Mouse (Mus musculus) forebrain, embryonic 13.5 days (tissue): Measurements from ENCODE around the gene Kmt5a. TPM values are rescaled to one million over a fixed set of nuclear protein-coding genes. Genes with fewer than 3 reads are reported as not detected.

Source experiments
- ATAC-seq: fragments of 200-750 bp; cut with Nextera tagmentation; 2 replicates; pipeline ENCODE4 v1.8.0; 2017
- H3K27ac ChIP-seq: fragments of 300-500 bp; sonication (generic); 2 replicates; pipeline ENCODE4 v1.5.1; 2015; ENCODE audit warnings: inconsistent platforms, mild to moderate bottlenecking, moderate library complexity
- H3K27me3 ChIP-seq: fragments of 300-500 bp; sonication (generic); 2 replicates; pipeline ENCODE4 v1.6.1; 2015; ENCODE audit warnings: mild to moderate bottlenecking, inconsistent platforms
- H3K36me3 ChIP-seq: fragments of 300-500 bp; sonication (generic); 2 replicates; pipeline ENCODE4 v1.6.1; 2015; ENCODE audit warnings: mild to moderate bottlenecking, inconsistent platforms; ENCODE audit not compliant: poor library complexity, severe bottlenecking
- H3K4me1 ChIP-seq: fragments of 300-500 bp; sonication (generic); 2 replicates; pipeline ENCODE4 v1.6.1; 2015; ENCODE audit warnings: inconsistent platforms
- H3K4me2 ChIP-seq: fragments of 300-500 bp; sonication (generic); 2 replicates; pipeline ENCODE4 v1.6.1; 2015; ENCODE audit warnings: inconsistent platforms, mild to moderate bottlenecking, moderate library complexity
- H3K4me3 ChIP-seq: fragments of 300-500 bp; sonication (generic); 2 replicates; pipeline ENCODE4 v1.5.1; 2015; ENCODE audit warnings: mild to moderate bottlenecking, inconsistent platforms
- H3K9ac ChIP-seq: fragments of 300-500 bp; sonication (generic); 2 replicates; pipeline ENCODE4 v1.6.1; 2015; ENCODE audit warnings: mild to moderate bottlenecking, inconsistent platforms
- H3K9me3 ChIP-seq: fragments of 300-500 bp; sonication (generic); replicated peaks from 2 replicates; pipeline ENCODE4 v1.6.1; 2016; ENCODE audit warnings: inconsistent platforms
- WGBS: fragments of 180-500 bp; shearing (Covaris S2); methylation state at CpG from one replicate; pipeline ENCODE4 v1.1.7; 2015; 5-methylcytosine and 5-hydroxymethylcytosine counted together
- polyA plus RNA-seq: library from polyadenylated mRNA; unstranded; fragments of >200 nt; fragmentation: Nextera tagmentation; extraction: Ambion mirVana; gene quantifications from 2 replicates; pipeline ENCODE4 v1.2.1, GENCODE M21; 2015

The Kmt5a gene
- polyA plus RNA-seq = 30.0 and 30.6 TPM in 2 replicates

DNA sequence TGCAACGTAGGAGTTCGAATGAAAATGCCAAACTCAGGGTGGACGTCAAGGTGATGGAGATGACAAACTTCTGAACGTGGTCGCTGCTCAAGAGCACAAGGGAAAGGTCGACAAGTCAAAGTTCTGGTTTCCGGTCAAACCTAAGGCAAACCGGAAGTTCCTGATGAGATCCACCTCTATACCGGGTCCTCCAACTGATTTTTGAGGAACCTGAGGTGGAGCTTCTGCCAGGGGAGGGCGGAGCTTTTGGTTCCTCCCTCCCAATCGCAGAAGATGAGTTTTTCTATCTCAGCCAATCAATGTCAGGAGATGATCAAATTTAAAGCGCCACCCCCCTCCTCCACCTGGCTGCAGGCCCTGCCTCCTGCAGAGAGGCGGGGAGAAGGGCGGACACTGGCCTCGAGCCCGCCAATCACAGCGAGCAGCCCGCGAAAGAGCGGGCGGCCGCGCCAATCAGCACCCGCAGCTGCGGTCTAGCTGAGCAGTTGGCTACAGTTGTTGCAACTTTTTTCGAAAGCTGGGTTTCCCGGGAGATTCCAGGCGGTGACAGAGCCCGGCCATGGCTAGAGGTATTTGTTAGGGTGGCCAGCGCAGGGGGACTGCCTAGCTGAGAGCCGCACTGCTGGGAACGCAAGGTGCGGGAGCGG, at the start of gene Kmt5a:
Gene Kmt5a (plus strand): TSS at position 484 of the 647 bp plus-strand sequence.
- WGBS = under 1% methylated on average over 34 of the region's 34 CpGs
- Histone ChIP-seq H3K27me3 (peaks cover 3% of the 10 kb centered on the region; the same call in 1 of the 2 replicates), H3K9me3 (no peaks in the 10 kb centered on the region), H3K4me3 (peak within 1 kb of the TSS; percentile 77), H3K4me2 (peak within 1 kb of the TSS; percentile 98), H3K27ac (peak within 1 kb of the TSS; percentile 91), H3K36me3 (no peaks in the 10 kb centered on the region), H3K4me1 (peaks cover 11% of the 10 kb centered on the region), H3K9ac (peak within 1 kb of the TSS; percentile 84)
- ATAC-seq = peak; percentile 97

- Histone ChIP-seq H3K4me1 (no peaks in the 10 kb centered on the region), H3K27me3 (no peaks in the 10 kb centered on the region), H3K27ac (no peak overlapping the region), H3K4me2 (no peak overlapping the region), H3K4me3 (no peak overlapping the region), H3K9ac (no peak overlapping the region), H3K9me3 (no peaks in the 10 kb centered on the region), H3K36me3 (peaks cover 86% of the 10 kb centered on the region)
- WGBS = 98% methylated on average over 4 of the region's 4 CpGs
- no peak for ATAC-seq
Measured at GRCm38 (mm10) chr5:124392412-124392811, 47.3 kb upstream of the Kmt5a start.

DNA sequence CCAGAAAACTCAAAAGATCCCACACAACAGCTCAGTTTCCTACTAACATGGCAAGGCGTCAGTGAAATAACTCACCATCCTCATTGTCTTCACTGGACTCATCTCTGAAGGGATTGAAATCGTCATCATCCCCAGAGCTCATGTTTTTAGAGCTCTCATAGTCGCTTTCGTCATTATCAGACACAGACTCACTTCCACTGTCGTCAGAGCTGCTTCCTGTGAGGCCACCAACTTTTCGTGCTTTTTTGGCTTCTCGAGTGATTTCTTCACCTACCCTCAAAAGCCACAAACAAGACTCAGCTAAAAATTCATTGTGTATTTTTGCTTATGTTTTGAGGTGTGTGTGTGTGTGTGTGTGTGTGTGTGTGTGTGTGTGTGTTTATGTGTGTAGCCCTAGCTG, 46.0 kb upstream of the Kmt5a start:
- Histone ChIP-seq H3K9me3 (no peaks in the 10 kb centered on the region), H3K4me1 (no peaks in the 10 kb centered on the region), H3K27me3 (no peaks in the 10 kb centered on the region), H3K4me3 (no peak overlapping the region), H3K36me3 (peaks cover 88% of the 10 kb centered on the region), H3K4me2 (no peak overlapping the region), H3K27ac (no peak overlapping the region), H3K9ac (no peak overlapping the region)
- 96% methylated on average over 7 of the region's 7 CpGs for WGBS
- ATAC-seq = no peak

GRCm38 (mm10) chr5:124410808-124411207, 28.9 kb upstream of the Kmt5a start:
- Histone ChIP-seq H3K9ac (no peak overlapping the region), H3K36me3 (peaks cover 66% of the 10 kb centered on the region), H3K4me2 (no peak overlapping the region), H3K4me3 (no peak overlapping the region), H3K9me3 (no peaks in the 10 kb centered on the region), H3K4me1 (no peaks in the 10 kb centered on the region), H3K27me3 (no peaks in the 10 kb centered on the region), H3K27ac (no peak overlapping the region)
- WGBS = 80% methylated on average over 3 of the region's 3 CpGs
- ATAC-seq = no peak

DNA sequence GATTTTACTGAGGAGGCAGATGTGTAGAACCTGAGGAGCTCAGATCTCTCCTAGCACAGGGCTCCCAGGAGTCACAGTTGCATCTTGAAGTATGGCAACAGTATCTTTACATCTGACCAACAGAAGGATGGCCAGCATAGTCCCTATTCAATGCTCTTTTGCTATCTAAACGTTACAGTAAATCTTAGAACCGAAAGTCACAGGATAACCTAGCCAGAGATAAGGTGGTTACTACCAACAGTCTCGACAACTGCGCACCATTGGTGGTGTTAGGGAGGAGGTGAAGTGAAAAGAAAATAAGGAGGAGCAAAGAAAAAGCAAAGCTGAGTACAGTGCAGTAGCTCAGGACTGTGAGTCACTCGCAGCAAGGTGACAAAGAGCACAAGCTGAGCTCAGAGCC, 27.6 kb upstream of the Kmt5a start:
- no peak overlapping the region for H3K4me3 ChIP-seq
- 92% methylated on average over 5 of the region's 5 CpGs for WGBS
- no peak overlapping the region for H3K27ac ChIP-seq
- no peaks in the 10 kb centered on the region for H3K27me3 ChIP-seq
- no peaks in the 10 kb centered on the region for H3K4me1 ChIP-seq
- H3K9ac ChIP-seq = no peak overlapping the region
- no peak overlapping the region for H3K4me2 ChIP-seq
- no peak for ATAC-seq
- H3K9me3 ChIP-seq = no peaks in the 10 kb centered on the region
- H3K36me3 ChIP-seq = peaks cover 55% of the 10 kb centered on the region

- ATAC-seq = no peak
Measured at GRCm38 (mm10) chr5:124418903-124419302, 20.8 kb upstream of the Kmt5a start.

GRCm38 (mm10) chr5:124421786-124422185, 17.9 kb upstream of the Kmt5a start:
- 94% methylated on average over 2 of the region's 2 CpGs for WGBS
- Histone ChIP-seq H3K36me3 (peaks cover 17% of the 10 kb centered on the region), H3K27ac (no peak overlapping the region), H3K9me3 (no peaks in the 10 kb centered on the region), H3K4me3 (no peak overlapping the region), H3K9ac (no peak overlapping the region), H3K4me1 (peaks cover 21% of the 10 kb centered on the region), H3K4me2 (no peak overlapping the region), H3K27me3 (no peaks in the 10 kb centered on the region)
- no peak for ATAC-seq

More at GRCm38 (mm10) chr5:124418903-124419302, 20.8 kb upstream of the Kmt5a start:
- 95% methylated on average over 2 of the region's 2 CpGs for WGBS
- H3K4me3 ChIP-seq = no peak overlapping the region
- H3K36me3 ChIP-seq = peaks cover 17% of the 10 kb centered on the region
- H3K27me3 ChIP-seq = no peaks in the 10 kb centered on the region
- H3K27ac ChIP-seq = no peak overlapping the region
- H3K9me3 ChIP-seq = no peaks in the 10 kb centered on the region
- H3K4me2 ChIP-seq = no peak overlapping the region
- no peak overlapping the region for H3K9ac ChIP-seq
- peaks cover 8% of the 10 kb centered on the region for H3K4me1 ChIP-seq

- Histone ChIP-seq H3K27me3 (no peaks in the 10 kb centered on the region), H3K4me1 (peaks cover 21% of the 10 kb centered on the region), H3K9ac (peak overlapping the region; percentile 95), H3K4me3 (peak overlapping the region; percentile 83), H3K27ac (no peak overlapping the region), H3K4me2 (peak overlapping the region; percentile 79), H3K36me3 (peaks cover 7% of the 10 kb centered on the region; the same call in 1 of the 2 replicates), H3K9me3 (no peaks in the 10 kb centered on the region)
- ATAC-seq = no peak
- WGBS = 3% methylated on average over 14 of the region's 14 CpGs
Measured at GRCm38 (mm10) chr5:124424200-124424722, 15.5 kb upstream of the Kmt5a start.

- H3K36me3 ChIP-seq = peaks cover 7% of the 10 kb centered on the region; the same call in 1 of the 2 replicates
- peak; percentile 69 for ATAC-seq
- peak overlapping the region; percentile 83 for H3K4me3 ChIP-seq
- WGBS = under 1% methylated on average over 62 of the region's 63 CpGs
- H3K27ac ChIP-seq = peak overlapping the region; percentile 72
- H3K4me1 ChIP-seq = peaks cover 21% of the 10 kb centered on the region
- H3K27me3 ChIP-seq = no peaks in the 10 kb centered on the region
- H3K9me3 ChIP-seq = no peaks in the 10 kb centered on the region
- peak overlapping the region; percentile 95 for H3K9ac ChIP-seq
- H3K4me2 ChIP-seq = peak overlapping the region; percentile 79
Measured at GRCm38 (mm10) chr5:124424723-124425411, 14.9 kb upstream of the Kmt5a start.

- Histone ChIP-seq H3K27me3 (no peaks in the 10 kb centered on the region), H3K9ac (peak within 1 kb of the TSS; percentile 95), H3K4me1 (peaks cover 21% of the 10 kb centered on the region), H3K27ac (peak within 1 kb of the TSS; percentile 87), H3K4me3 (peak within 1 kb of the TSS; percentile 83), H3K9me3 (no peaks in the 10 kb centered on the region), H3K4me2 (peak within 1 kb of the TSS; percentile 79), H3K36me3 (peaks cover 7% of the 10 kb centered on the region; the same call in 1 of the 2 replicates)
- under 1% methylated on average over 62 of the region's 81 CpGs for WGBS
- peak; percentile 95 for ATAC-seq
Measured at GRCm38 (mm10) chr5:124425412-124426259, 14.1 kb upstream of the Kmt5a start, which contains the start of gene Sbno1. Gene Sbno1, minus strand, starts transcription at chr5:124426001.

DNA sequence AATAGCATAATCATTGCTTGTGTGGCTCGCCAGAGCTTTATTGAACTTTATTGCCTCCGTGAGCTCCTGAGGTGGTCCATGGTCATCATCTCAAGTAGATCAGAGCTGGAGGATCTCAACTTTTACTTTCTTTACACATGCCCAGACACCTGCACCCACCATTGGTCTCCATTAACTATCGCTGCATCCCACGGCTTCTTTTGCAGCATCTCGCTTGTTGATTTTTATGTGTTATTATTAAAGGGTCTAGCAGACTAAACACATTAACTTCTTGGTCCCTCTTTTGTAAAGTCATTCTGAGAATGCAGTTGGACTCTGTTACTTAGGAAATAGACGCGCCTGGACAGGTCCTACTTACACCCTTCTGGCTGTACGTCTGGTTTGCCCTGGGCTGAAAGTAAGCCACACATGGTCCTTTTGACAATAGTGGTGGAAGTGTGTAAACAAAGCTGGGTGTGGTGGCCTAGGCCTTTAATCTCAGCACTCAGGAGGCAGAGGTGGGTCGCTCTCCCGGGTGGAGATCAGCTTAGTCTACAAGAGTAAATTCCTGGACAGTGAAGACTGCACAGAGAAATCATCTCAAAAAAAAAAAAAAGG, 13.2 kb upstream of the Kmt5a start:
- peak overlapping the region; percentile 87 for H3K27ac ChIP-seq
- H3K9me3 ChIP-seq = no peaks in the 10 kb centered on the region
- H3K27me3 ChIP-seq = no peaks in the 10 kb centered on the region
- peaks cover 21% of the 10 kb centered on the region for H3K4me1 ChIP-seq
- ATAC-seq = no peak
- WGBS = 94% methylated on average over 10 of the region's 10 CpGs
- peak overlapping the region; percentile 55 for H3K4me2 ChIP-seq
- H3K9ac ChIP-seq = no peak overlapping the region
- H3K4me3 ChIP-seq = peak overlapping the region; percentile 83
- H3K36me3 ChIP-seq = peaks cover 7% of the 10 kb centered on the region; the same call in 1 of the 2 replicates
